Comparison of ENCODE assay signal across 12 mouse cellular contexts in the genomic region with DNA sequence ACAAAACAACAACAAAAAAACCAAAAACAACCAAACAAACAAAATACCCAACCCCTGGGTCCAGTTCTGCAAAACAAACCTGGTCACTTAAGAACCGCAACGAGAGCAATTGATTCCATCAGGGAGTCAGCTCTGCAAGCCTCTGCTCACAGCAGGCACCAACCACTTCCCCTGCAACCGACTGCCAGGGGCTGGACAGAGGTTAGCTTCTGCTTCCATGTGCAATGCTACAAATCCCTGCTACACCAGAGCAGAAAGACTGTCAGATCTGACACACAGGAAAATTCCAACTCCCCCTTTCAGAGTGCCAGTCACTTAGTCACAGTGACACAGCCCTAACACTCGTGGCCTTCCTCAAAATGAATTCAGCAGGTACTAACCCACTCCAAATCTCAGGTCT. TPM values are rescaled to one million over a fixed set of nuclear protein-coding genes. Genes with fewer than 3 reads are reported as not detected.
DNase-seq lines count a peak whose midpoint lies in the region; ATAC-seq and TF ChIP-seq lines count a peak whose summit lies in the region.
"Had no signal": no experiment of that assay in that cellular context is flagged by ENCODE, and none has a peak within 500 bp of the region (broad histone marks: within the 10 kb centered on the region; RNA-seq: fewer than 3 reads in every experiment).

No protein-coding gene starts in this region.

- no peaks in the 10 kb centered on the region for H3K27me3 ChIP-seq in heart, embryonic 14.5 days (ENCODE audit: control insufficient read depth, insufficient read depth, low read length)
- H3K27me3 ChIP-seq in ES-Bruce4 (ENCODE audit: control insufficient read depth, insufficient read depth, low read length, poor library complexity, severe bottlenecking) = no peaks in the 10 kb centered on the region
- no peaks in the 10 kb centered on the region for H3K27me3 ChIP-seq in intestine, embryonic 14.5 days (replicated peaks; ENCODE audit: control insufficient read depth, insufficient read depth, low read length)
- H3K27me3 ChIP-seq in hindbrain, postnatal 0 days (ENCODE audit: insufficient read depth, low read length) = no peaks in the 10 kb centered on the region
- H3K27me3 ChIP-seq: neural tube, embryonic 12.5 days had no signal

- 0 out of 2 replicates have a peak, but pooled peaks cover 5% of the 10 kb centered on the region for H3K36me3 ChIP-seq in heart, embryonic 14.5 days (ENCODE audit: control insufficient read depth, insufficient read depth, low read length)
- H3K36me3 ChIP-seq in ES-Bruce4 (ENCODE audit: control insufficient read depth, insufficient read depth, low read length, poor library complexity, severe bottlenecking) = peaks cover 5% of the 10 kb centered on the region; the same call in 1 of the 2 replicates
- H3K36me3 ChIP-seq in intestine, embryonic 14.5 days (ENCODE audit: control insufficient read depth, insufficient read depth, low read length) = no peaks in the 10 kb centered on the region
- no peaks in the 10 kb centered on the region for H3K36me3 ChIP-seq in hindbrain, postnatal 0 days (ENCODE audit: insufficient read depth, low read length)
- H3K36me3 ChIP-seq: neural tube, embryonic 12.5 days had no signal

- peaks cover 24 to 70% of the 10 kb centered on the region in 2 experiments for H3K4me1 ChIP-seq in heart, embryonic 14.5 days (ENCODE audit: control insufficient read depth in 2 of 2, insufficient read depth in 2 of 2, low read length in 2 of 2)
- peaks cover 10% of the 10 kb centered on the region for H3K4me1 ChIP-seq in ES-Bruce4 (ENCODE audit: control insufficient read depth, insufficient read depth, low read length)
- peaks cover 43% of the 10 kb centered on the region for H3K4me1 ChIP-seq in intestine, embryonic 14.5 days (replicated peaks; ENCODE audit: control insufficient read depth, insufficient read depth, low read length)
- H3K4me1 ChIP-seq in hindbrain, postnatal 0 days (ENCODE audit: insufficient read depth, low read length) = no peaks in the 10 kb centered on the region

- ATAC-seq in heart, embryonic 14.5 days (ENCODE audit: insufficient number of reproducible peaks, insufficient read depth, low FRiP score, low read depth) = no peak
- no peak for ATAC-seq in intestine, embryonic 14.5 days (replicated peaks; ENCODE audit: low FRiP score, low TSS enrichment, low read depth)
- no peak for ATAC-seq in hindbrain, postnatal 0 days

- no peak for TF ChIP-seq EP300 in ES-Bruce4 (IDR thresholded peaks at IDR 0.05; ENCODE audit: insufficient read depth, low read depth, low read length)

- no peak for TF ChIP-seq POLR2A in ES-Bruce4 (IDR thresholded peaks at IDR 0.05; ENCODE audit: insufficient read depth, low read length)

- TF ChIP-seq CTCF in ES-Bruce4 (IDR thresholded peaks at IDR 0.05; ENCODE audit: low read depth, low read length) = no peak
- TF ChIP-seq CTCF in hindbrain, postnatal 0 days (IDR thresholded peaks at IDR 0.05; ENCODE audit: low read depth) = no peak

- 36% methylated on average over 4 of the region's 4 CpGs for WGBS in heart, embryonic 14.5 days
- 62% methylated on average over 4 of the region's 4 CpGs for WGBS in intestine, embryonic 14.5 days
- WGBS in hindbrain, postnatal 0 days = 42% methylated on average over 4 of the region's 4 CpGs

- peak overlapping the region in 1 of 2 experiments; percentile 52; a peak in 1 of 4 replicates for H3K27ac ChIP-seq in heart, embryonic 14.5 days (replicated peaks in 1 of 2; ENCODE audit: control insufficient read depth in 1 of 2, insufficient read depth in 1 of 2, low read depth in 2 of 2, low read length in 2 of 2)
- H3K27ac ChIP-seq in ES-Bruce4 (ENCODE audit: insufficient read depth, low read length) = peak overlapping the region; percentile 9; the same call in 1 of the 2 replicates
- H3K27ac ChIP-seq in intestine, embryonic 14.5 days (ENCODE audit: low read depth) = 0 out of 2 replicates have a peak overlapping the region, but pooled peaks have one; percentile 17
- H3K27ac ChIP-seq in hindbrain, postnatal 0 days = no peak overlapping the region
- H3K27ac ChIP-seq: forebrain, embryonic 10.5 days; neural tube, embryonic 12.5 days had no signal

- H3K4me3 ChIP-seq in heart, embryonic 14.5 days (ENCODE audit: control insufficient read depth in 1 of 2, insufficient read depth in 1 of 2, low read depth in 1 of 2, low read length in 2 of 2) = no peak overlapping the region
- H3K4me3 ChIP-seq in ES-Bruce4 (ENCODE audit: low read depth, low read length) = no peak overlapping the region
- H3K4me3 ChIP-seq in intestine, embryonic 14.5 days (ENCODE audit: low read depth, low read length) = no peak overlapping the region
- H3K4me3 ChIP-seq in hindbrain, postnatal 0 days (ENCODE audit: low read length) = no peak overlapping the region
- H3K4me3 ChIP-seq: forebrain, embryonic 10.5 days; neural tube, embryonic 12.5 days had no signal

- no peaks in the 10 kb centered on the region for H3K9me3 ChIP-seq in heart, embryonic 14.5 days (ENCODE audit: control insufficient read depth, low read length)
- H3K9me3 ChIP-seq in ES-Bruce4 (replicated peaks; ENCODE audit: control insufficient read depth, insufficient read depth, low read length, poor library complexity, severe bottlenecking) = no peaks in the 10 kb centered on the region
- H3K9me3 ChIP-seq in intestine, embryonic 14.5 days (ENCODE audit: control insufficient read depth, low read length) = no peaks in the 10 kb centered on the region
- H3K9me3 ChIP-seq in hindbrain, postnatal 0 days (ENCODE audit: low read length) = no peaks in the 10 kb centered on the region
- H3K9me3 ChIP-seq: forebrain, embryonic 10.5 days; neural tube, embryonic 12.5 days had no signal

- DNase-seq in heart, adult 9 months (ENCODE audit: low spot score in 2 of 2) = no peak
- no peak for DNase-seq in intestine, embryonic 14.5 days (ENCODE audit: low spot score)
- DNase-seq in naive thymus-derived CD4-positive, alpha-beta T cell, adult 2 months (ENCODE audit: low read depth) = peak; percentile 28
- no peak for DNase-seq in hindbrain, postnatal 0 days (ENCODE audit: low spot score)
- no peak for DNase-seq in neural tube, embryonic 10.5 days (ENCODE audit: extremely low spot score, low spot score)
- DNase-seq: cerebellum, adult 9-11 months; gastrocnemius, postnatal 25 days; thymus, postnatal 25 days had no signal

- H3K9ac ChIP-seq in heart, embryonic 14.5 days (ENCODE audit: low read length) = peak overlapping the region; percentile 23; the same call in 1 of the 2 replicates
- no peak overlapping the region; the same call in 1 of the 2 replicates for H3K9ac ChIP-seq in ES-Bruce4 (ENCODE audit: low read depth, poor library complexity, severe bottlenecking)
- H3K9ac ChIP-seq in intestine, embryonic 14.5 days (ENCODE audit: low read length) = no peak overlapping the region
- H3K9ac ChIP-seq in hindbrain, postnatal 0 days (replicated peaks; ENCODE audit: low read length) = no peak overlapping the region
- H3K9ac ChIP-seq: neural tube, embryonic 12.5 days had no signal

- no peak overlapping the region for H3K4me2 ChIP-seq in heart, embryonic 14.5 days (ENCODE audit: low read length)
- no peak overlapping the region for H3K4me2 ChIP-seq in intestine, embryonic 14.5 days (ENCODE audit: low read length)
- no peak overlapping the region for H3K4me2 ChIP-seq in hindbrain, postnatal 0 days (ENCODE audit: low read depth, low read length)
- H3K4me2 ChIP-seq: neural tube, embryonic 12.5 days had no signal

RNA-seq across cellular contexts. Expression of a gene that starts 6.4 kb away (rescaled TPM):
- polyA plus RNA-seq in heart, embryonic 14.5 days (2014; fragmentation: Nextera tagmentation; extraction: Ambion mirVana) = 52.5 and 55.3 TPM in 2 replicates
- 103 and 105 TPM in 2 replicates for polyA plus RNA-seq in ES-Bruce4 (2011; ENCODE audit: insufficient read depth, insufficient read length, low read depth, missing spikeins)
- 69.4 and 71.7 TPM in 2 replicates for polyA plus RNA-seq in intestine, embryonic 14.5 days (2014; fragmentation: Nextera tagmentation; extraction: Ambion mirVana)
- 7.4 and 11.6 TPM in 2 replicates for total RNA-seq in hindbrain, postnatal 0 days (2014; rRNA removed)
- 16.3 and 17.0 TPM in 2 replicates for polyA plus RNA-seq in hindbrain, postnatal 0 days (2015; fragmentation: Nextera tagmentation; extraction: Ambion mirVana)

RNA-seq across cellular contexts. Expression of a gene that starts 38.9 kb away (rescaled TPM):
- 121 and 134 TPM in 2 replicates for polyA plus RNA-seq in heart, embryonic 14.5 days (2014; fragmentation: Nextera tagmentation; extraction: Ambion mirVana)
- polyA plus RNA-seq in ES-Bruce4 (2011; ENCODE audit: insufficient read depth, insufficient read length, low read depth, missing spikeins) = 775 and 839 TPM in 2 replicates
- polyA plus RNA-seq in intestine, embryonic 14.5 days (2014; fragmentation: Nextera tagmentation; extraction: Ambion mirVana) = 230 TPM in 2 replicates
- total RNA-seq in hindbrain, postnatal 0 days (2014; rRNA removed) = 64.9 and 67.8 TPM in 2 replicates
- 131 and 137 TPM in 2 replicates for polyA plus RNA-seq in hindbrain, postnatal 0 days (2015; fragmentation: Nextera tagmentation; extraction: Ambion mirVana)
